Mouse (Mus musculus) CH12.LX (cell line): ENCODE measurements at regions not wholly inside any gene's neighbourhood (a gene's known extent, or its start where the extent isn't known, plus 50 kb on each side); places are given as distances from the start of the nearest gene placed in this dataset.

Experiments used
- DNase-seq: peaks from one replicate; pipeline ENCODE4 v3.0.0-alpha.2; 2013; ENCODE audit errors: extremely low read depth
- H3K27ac ChIP-seq: 2 replicates; pipeline ENCODE4 v1.5.1; 2012; ENCODE audit warnings: low read depth, mild to moderate bottlenecking, control low read depth, moderate library complexity; ENCODE audit not compliant: insufficient read depth
- H3K27me3 ChIP-seq: replicated peaks from 2 replicates; pipeline ENCODE3; 2012; ENCODE audit warnings: inconsistent platforms
- H3K36me3 ChIP-seq, 2 experiments: replicated peaks in 1 of 2; 2 replicates each; pipeline versions ENCODE3 to v1.6.1; 2012; ENCODE audit warnings: inconsistent platforms in 1 of 2, low read length in 1 of 2, mild to moderate bottlenecking in 1 of 2, mixed read lengths in 1 of 2, moderate library complexity in 1 of 2; ENCODE audit not compliant: control insufficient read depth in 1 of 2, insufficient read depth in 1 of 2
- H3K4me1 ChIP-seq, 2 experiments: 2 replicates each; pipeline ENCODE4 v1.6.1; 2012; ENCODE audit warnings: inconsistent platforms in 1 of 2, moderate library complexity in 1 of 2; ENCODE audit not compliant: insufficient read depth in 2 of 2, control insufficient read depth in 1 of 2
- H3K4me2 ChIP-seq: 2 replicates; pipeline ENCODE4 v1.6.1; 2012; ENCODE audit warnings: low read depth, mild to moderate bottlenecking, control low read depth; ENCODE audit not compliant: poor library complexity, insufficient read depth, severe bottlenecking
- H3K4me3 ChIP-seq, 3 experiments: fragments of 150-350 bp in 1 of 3; sonication (generic) in 1 of 3; replicated peaks in 1 of 3; 2 replicates each; pipeline versions ENCODE3 to v1.5.1; 2011 to 2012; ENCODE audit warnings: low read depth in 2 of 3, low read length in 2 of 3, mild to moderate bottlenecking in 2 of 3, moderate library complexity in 2 of 3, control low read depth in 1 of 3, improper control_type of control experiment in 1 of 3, inconsistent platforms in 1 of 3, mixed read lengths in 1 of 3; ENCODE audit not compliant: poor library complexity in 1 of 3
- H3K79me2 ChIP-seq: replicated peaks from 2 replicates; pipeline ENCODE4 v1.6.1; 2012; ENCODE audit warnings: mild to moderate bottlenecking, moderate library complexity; ENCODE audit not compliant: control insufficient read depth, poor library complexity, insufficient read depth, severe bottlenecking; ENCODE audit errors: extremely low read depth
- H3K9ac ChIP-seq: 2 replicates; pipeline ENCODE4 v1.6.1; 2012; ENCODE audit warnings: low read depth, mild to moderate bottlenecking, control low read depth, moderate library complexity; ENCODE audit not compliant: insufficient read depth
- H3K9me3 ChIP-seq: replicated peaks from 2 replicates; pipeline ENCODE3; 2012; ENCODE audit warnings: low read length, inconsistent platforms, mixed read lengths
- BHLHE40 ChIP-seq: IDR thresholded peaks from 2 replicates; pipeline ENCODE4 v1.6.1; 2011; ENCODE audit warnings: mild to moderate bottlenecking, low read depth, low read length, improper control_type of control experiment
- CHD1 ChIP-seq: IDR thresholded peaks from 2 replicates; pipeline ENCODE4 v1.6.1; 2012; ENCODE audit warnings: low read depth, low read length, improper control_type of control experiment, inconsistent platforms
- CHD2 ChIP-seq: IDR thresholded peaks from 2 replicates; pipeline ENCODE4 v1.6.1; 2011; ENCODE audit warnings: low read length, improper control_type of control experiment
- GABPA ChIP-seq: IDR thresholded peaks from 2 replicates; pipeline ENCODE4 v1.6.1; 2012; ENCODE audit warnings: low read depth, low read length, improper control_type of control experiment, inconsistent platforms; ENCODE audit not compliant: insufficient replicate concordance
- HCFC1 ChIP-seq: IDR thresholded peaks from 2 replicates; pipeline ENCODE4 v1.6.1; 2012; ENCODE audit warnings: low read depth, mild to moderate bottlenecking, inconsistent platforms, low read length, improper control_type of control experiment
- IRF4 ChIP-seq: IDR thresholded peaks from 2 replicates; pipeline ENCODE4 v1.6.1; 2014; ENCODE audit warnings: low read depth, mild to moderate bottlenecking, inconsistent platforms, low read length, improper control_type of control experiment
- JUN ChIP-seq: IDR thresholded peaks from 2 replicates; pipeline ENCODE4 v1.6.1; 2011; ENCODE audit warnings: low read depth, mild to moderate bottlenecking, low read length, improper control_type of control experiment, moderate library complexity; ENCODE audit not compliant: insufficient read depth
- JUND ChIP-seq: conservative IDR thresholded peaks from 2 replicates; pipeline ENCODE4 v1.6.1; 2011; ENCODE audit warnings: low read depth, low read length, improper control_type of control experiment
- KAT2A ChIP-seq: IDR thresholded peaks from 2 replicates; pipeline ENCODE4 v1.6.1; 2012; ENCODE audit warnings: low read length, improper control_type of control experiment, inconsistent platforms; ENCODE audit not compliant: insufficient replicate concordance
- MAX ChIP-seq: IDR thresholded peaks from 2 replicates; pipeline ENCODE4 v1.6.1; 2011; ENCODE audit warnings: low read length, improper control_type of control experiment
- MAZ ChIP-seq: IDR thresholded peaks from 2 replicates; pipeline ENCODE4 v1.6.1; 2012; ENCODE audit warnings: low read depth, mild to moderate bottlenecking, inconsistent platforms, low read length, improper control_type of control experiment, moderate library complexity
- MXI1 ChIP-seq: IDR thresholded peaks from 2 replicates; pipeline ENCODE4 v1.6.1; 2011; ENCODE audit warnings: mild to moderate bottlenecking, low read depth, low read length, improper control_type of control experiment
- MYC ChIP-seq: IDR thresholded peaks from 2 replicates; pipeline ENCODE4 v1.6.1; 2011; ENCODE audit warnings: low read depth, mild to moderate bottlenecking, improper control_type of control experiment, low read length
- PAX5 ChIP-seq: IDR thresholded peaks from 2 replicates; pipeline ENCODE4 v1.6.1; 2012; ENCODE audit warnings: low read length, inconsistent platforms, mixed read lengths
- POLR2AphosphoS2 ChIP-seq: IDR thresholded peaks from 2 replicates; pipeline ENCODE4 v1.6.1; 2011; ENCODE audit warnings: low read depth, low read length, improper control_type of control experiment
- TBP ChIP-seq: conservative IDR thresholded peaks from 2 replicates; pipeline ENCODE4 v1.6.1; 2011; ENCODE audit warnings: low read depth, low read length, improper control_type of control experiment
- TCF12 ChIP-seq: IDR thresholded peaks from 2 replicates; pipeline ENCODE4 v1.6.1; 2014; ENCODE audit warnings: low read depth, mild to moderate bottlenecking, inconsistent platforms, low read length, improper control_type of control experiment
- UBTF ChIP-seq: IDR thresholded peaks from 2 replicates; pipeline ENCODE4 v1.6.1; 2012; ENCODE audit warnings: low read depth, mild to moderate bottlenecking, inconsistent platforms, low read length, improper control_type of control experiment, moderate library complexity
- USF2 ChIP-seq: conservative IDR thresholded peaks from 2 replicates; pipeline ENCODE4 v1.6.1; 2011; ENCODE audit warnings: low read depth, low read length, improper control_type of control experiment
- ZC3H11A ChIP-seq: IDR thresholded peaks from 2 replicates; pipeline ENCODE4 v1.6.1; 2012; ENCODE audit warnings: low read depth, mild to moderate bottlenecking, inconsistent platforms, low read length, improper control_type of control experiment
- ZKSCAN1 ChIP-seq: IDR thresholded peaks from 2 replicates; pipeline ENCODE4 v1.6.1; 2012; ENCODE audit warnings: low read depth, inconsistent platforms, low read length, improper control_type of control experiment, borderline replicate concordance
- dilution Hi-C: fragments of 300-500 bp; cut with MboI; formaldehyde crosslinking; loops from 2 replicates; pipeline ENCODE4 v1.14.3; 2020; ENCODE audit warnings: low sequenced_read_pairs; ENCODE audit not compliant: extremely low pct_unique_long_range_greater_than_20kb, extremely low pct_ligation_motif_present
- in situ Hi-C: fragments of 300-500 bp; cut with MboI; formaldehyde crosslinking; loops from 3 replicates; pipeline ENCODE4 v1.14.3; 2019; ENCODE audit warnings: low sequenced_read_pairs, low pct_ligation_motif_present, low pct_unique_long_range_greater_than_20kb, mixed read lengths

DNA sequence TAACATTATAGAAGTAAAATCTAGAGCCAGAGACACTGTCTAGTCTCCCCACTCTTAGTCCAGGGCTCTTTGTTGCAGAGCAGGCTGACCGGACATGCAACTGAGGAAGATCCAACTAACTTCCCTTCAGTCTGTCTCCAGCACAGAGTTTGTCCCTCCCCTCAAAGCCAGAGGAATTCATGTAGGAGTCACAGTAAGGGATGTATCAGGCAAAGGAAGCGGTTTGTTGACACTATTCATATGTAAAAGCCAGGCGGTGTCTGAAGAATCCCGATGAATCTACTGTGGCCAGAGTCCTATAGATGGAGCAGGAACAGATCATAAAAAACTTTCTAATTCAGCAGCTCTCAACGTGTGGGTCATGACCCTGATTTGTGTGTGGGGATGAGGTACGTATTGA, 179.7 kb upstream of the Foxn2 start:
- dilution Hi-C loops: no loop called here
- TF ChIP-seq CHD2 (no peak), ZC3H11A (no peak), PAX5 (no peak), TBP (no peak), JUN (no peak), MAX (no peak), UBTF (no peak), USF2 (no peak), GABPA (no peak), MYC (no peak), ZKSCAN1 (no peak), KAT2A (no peak), CHD1 (no peak), HCFC1 (no peak), POLR2AphosphoS2 (no peak), IRF4 (no peak), MAZ (no peak), MXI1 (no peak)
- H3K36me3 ChIP-seq: no peaks in the 10 kb centered on the region
- no peak for DNase-seq
- H3K27me3 ChIP-seq: no peaks in the 10 kb centered on the region
- no peak overlapping the region for H3K4me3 ChIP-seq
- in situ Hi-C loops: loop anchor here (25.0 kb wide), 1 partner anchor 376 kb away; no protein-coding TSS in a partner anchor
- no peak overlapping the region for H3K4me2 ChIP-seq
- no peak overlapping the region for H3K9ac ChIP-seq
- H3K27ac ChIP-seq: no peak overlapping the region
- H3K79me2 ChIP-seq: no peaks in the 10 kb centered on the region
- no peaks in the 10 kb centered on the region for H3K9me3 ChIP-seq
- H3K4me1 ChIP-seq: peaks cover 0 to 14% of the 10 kb centered on the region in 2 experiments; a peak in 2 of 4 replicates

DNA sequence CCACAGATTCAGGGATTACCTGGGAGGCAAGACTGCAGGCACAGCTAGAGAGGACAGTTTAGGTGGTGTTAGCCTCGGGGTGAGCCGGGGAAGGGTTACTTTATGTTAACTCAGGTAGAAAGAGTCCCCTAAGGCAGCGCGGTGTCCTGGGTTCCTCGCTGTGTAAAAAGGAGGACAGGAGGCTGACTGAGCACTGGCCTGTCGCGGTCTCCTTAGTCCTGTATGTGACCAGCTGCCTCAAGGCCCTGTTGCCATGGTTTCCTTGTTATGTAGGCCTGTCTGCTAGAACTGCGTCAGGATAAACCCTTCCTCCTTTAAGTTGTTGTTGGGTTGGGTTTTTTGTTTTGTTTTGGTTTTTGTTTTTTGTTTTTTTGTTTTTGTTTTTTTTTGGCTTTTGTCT, 179.0 kb upstream of the Foxn2 start:
- Histone ChIP-seq H3K79me2 (no peaks in the 10 kb centered on the region), H3K9ac (no peak overlapping the region), H3K36me3 (no peaks in the 10 kb centered on the region), H3K4me2 (no peak overlapping the region), H3K9me3 (no peaks in the 10 kb centered on the region), H3K4me1 (peaks cover 0 to 13% of the 10 kb centered on the region in 2 experiments; a peak in 2 of 4 replicates), H3K27ac (no peak overlapping the region), H3K4me3 (no peak overlapping the region), H3K27me3 (no peaks in the 10 kb centered on the region)
- no peak for DNase-seq
- in situ Hi-C loops (loop anchor here (25.0 kb wide), 1 partner anchor 376 kb away; no protein-coding TSS in a partner anchor), dilution Hi-C loops (no loop called here)
- TF ChIP-seq ZC3H11A: no peak
- TF ChIP-seq MAX: no peak
- TF ChIP-seq JUND: no peak
- TF ChIP-seq CHD1: no peak
- TF ChIP-seq TCF12: no peak
- no peak for TF ChIP-seq MYC
- TF ChIP-seq BHLHE40: no peak
